Mouse (Mus musculus): ENCODE measurements around the gene Stk26. TPM values are rescaled to one million over a fixed set of nuclear protein-coding genes. Genes with fewer than 3 reads are reported as not detected.

Gene Stk26
- total RNA-seq, 2 experiments from 2014 or later: 3.5 to 5.8 TPM

DNA sequence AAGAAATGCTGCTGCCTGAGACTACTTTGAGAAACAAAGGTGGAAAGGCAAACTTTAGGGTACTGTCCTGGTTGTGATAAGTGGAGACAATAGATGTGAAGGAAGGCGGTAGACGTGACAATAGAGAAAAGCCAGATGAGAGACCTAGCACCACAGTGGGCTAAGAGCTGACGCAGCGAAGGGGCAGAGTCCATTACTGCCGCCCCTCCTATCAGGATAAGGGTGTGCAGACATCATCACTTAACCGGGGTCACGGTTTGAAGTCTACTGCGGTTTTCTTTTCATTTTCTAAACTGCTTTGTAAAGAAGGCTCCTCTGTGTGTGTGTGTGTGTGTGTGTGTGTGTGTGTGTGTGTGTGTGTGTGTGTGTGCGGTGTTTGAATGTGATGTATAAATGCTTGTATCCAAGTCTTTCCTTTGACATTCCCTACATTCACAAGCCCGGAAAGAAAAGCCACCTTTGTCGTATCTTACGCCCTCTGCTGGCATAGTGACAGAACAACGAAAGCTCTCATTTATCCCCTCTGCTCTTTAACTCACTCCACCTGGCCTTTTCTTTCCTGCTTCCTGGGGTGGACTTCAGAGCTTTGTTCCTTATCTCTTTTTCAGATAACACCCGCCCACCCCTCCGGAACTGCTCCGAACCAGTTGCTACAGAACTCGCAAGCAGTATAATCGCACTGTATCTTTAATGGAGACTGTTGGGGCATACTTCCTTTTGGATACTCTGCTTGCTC is 84.0 kb downstream of the Stk26 start:
- no peak for DNase-seq

- no peak for DNase-seq
Observed at GRCm38 (mm10) chrX:50926893-50927545, 86.2 kb downstream of the Stk26 start.

GRCm38 (mm10) chrX:50930309-50930708 is 89.5 kb downstream of the Stk26 start:
- DNase-seq: no peak

GRCm38 (mm10) chrX:50937117-50937516 is 96.3 kb downstream of the Stk26 start:
- DNase-seq: no peak

DNA sequence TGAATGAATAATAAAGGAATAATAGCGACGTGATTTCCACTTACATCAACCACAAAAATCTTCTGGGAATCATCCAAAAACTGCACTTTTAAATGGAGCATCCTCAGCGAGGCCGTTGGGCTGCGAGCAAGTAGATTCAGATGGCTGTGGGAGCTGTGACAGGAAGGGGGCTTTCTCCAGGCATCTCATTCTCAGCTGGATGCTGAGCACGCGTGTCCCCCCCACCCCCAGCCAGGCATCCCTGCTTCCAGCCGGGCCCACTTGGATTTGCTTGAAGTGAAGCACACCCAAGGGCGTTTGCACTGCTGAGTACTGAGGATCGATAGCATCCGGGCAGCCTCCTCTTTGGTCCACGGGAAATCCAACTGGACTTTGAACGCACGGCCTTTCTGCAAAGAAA is 101.8 kb downstream of the Stk26 start, which contains the start of gene Frmd7:
TSS of gene Frmd7 (minus strand) at position 101 of the 400 bp plus-strand sequence.
- no peak for DNase-seq

Other genes with a start within 250 kb of the Stk26 start
- 1 to 10 TPM in 1 of 2 experiments, under 1 TPM in 1; 0.78 to 1.2 TPM for gene Frmd7, start 101.7 kb downstream of the Stk26 start, total RNA-seq (2021)
- gene Rap2c, start 177.0 kb downstream of the Stk26 start, total RNA-seq (2021): 10 to 100 TPM; 37.2 to 37.3 TPM